Mouse (Mus musculus) mouse trophoblast stem cell (cell line): ENCODE data around the gene Numb.
"Not testable (repeated sequence)": the region's sequence is repeated elsewhere in the genome, so short reads cannot be mapped to it uniquely, and the experiment has no call there.

Source experiments
- in situ Hi-C, 2 experiments: fragments of 300-500 bp; cut with MseI, MboI; formaldehyde crosslinking; loops; 2 replicates in 1 of 2; 3 replicates in 1 of 2; pipeline ENCODE4 v1.15.1; 2025

Gene Numb

GRCm38 (mm10) chr12:83921535-83922381, at the start of gene Numb:
Gene Numb (minus strand): TSS chr12:83921934.
- in situ Hi-C loops, result no loop called here

GRCm38 (mm10) chr12:83965235-83965634, 43.5 kb upstream of the Numb start:
- in situ Hi-C loops, result no loop called here

- in situ Hi-C loops, result no loop called here
Observed at GRCm38 (mm10) chr12:83958278-83958677, 36.5 kb upstream of the Numb start.

GRCm38 (mm10) chr12:83951711-83952575, 30.2 kb upstream of the Numb start:
- in situ Hi-C loops, result no loop called here

GRCm38 (mm10) chr12:83950840-83951701, 29.3 kb upstream of the Numb start:
- in situ Hi-C loops, result no loop called here

DNA sequence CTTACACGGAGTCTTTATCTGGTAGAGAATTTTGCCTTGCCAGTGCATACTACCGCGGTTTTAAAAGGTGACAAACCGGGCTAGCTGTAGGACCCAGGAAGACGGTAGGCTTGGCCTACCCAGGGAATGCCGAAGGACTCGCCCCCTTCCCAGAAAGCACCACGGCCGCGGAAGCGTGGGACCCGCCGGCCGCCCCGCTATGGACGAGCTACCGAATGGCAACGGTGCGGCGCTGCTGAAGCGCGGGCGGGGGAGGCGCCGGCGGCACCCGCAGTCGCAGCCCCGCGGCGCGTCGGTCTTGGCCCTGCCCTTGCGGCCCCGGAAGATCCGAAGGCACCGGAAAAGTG, 28.7 kb upstream of the Numb start, which contains the start of gene Riox1:
TSS of gene Riox1 (plus strand) at position 116 of the 347 bp plus-strand sequence.
- in situ Hi-C loops, result no loop called here

GRCm38 (mm10) chr12:83949776-83950492, 28.2 kb upstream of the Numb start:
- in situ Hi-C loops, result no loop called here

GRCm38 (mm10) chr12:83949043-83949442, 27.3 kb upstream of the Numb start:
- in situ Hi-C loops, result no loop called here

- in situ Hi-C loops, result no loop called here
Observed at GRCm38 (mm10) chr12:83947260-83947811, 25.6 kb upstream of the Numb start.

- in situ Hi-C loops, result no loop called here
Observed at GRCm38 (mm10) chr12:83941938-83942337, 20.2 kb upstream of the Numb start.

DNA sequence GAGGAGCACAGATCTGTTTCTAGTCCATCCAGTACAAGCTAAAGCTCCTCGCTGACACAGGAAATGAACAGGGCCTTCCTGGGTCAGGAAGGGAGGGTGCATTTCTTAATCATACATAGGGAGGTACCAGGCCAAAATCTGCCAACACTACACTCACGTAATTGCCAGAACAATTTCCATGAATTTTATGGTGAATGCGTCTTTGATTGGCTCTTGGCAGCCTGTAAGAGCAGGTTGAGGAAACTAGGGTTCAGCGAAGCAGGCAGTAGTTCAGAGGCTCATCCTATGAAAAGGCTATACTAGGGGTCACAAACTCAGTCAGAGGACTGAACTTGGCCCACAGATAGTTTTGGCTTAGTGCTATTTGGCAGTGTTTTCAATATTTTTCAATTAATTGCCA, 18.3 kb upstream of the Numb start:
- in situ Hi-C loops, result no loop called here

- in situ Hi-C loops, result no loop called here
Observed at GRCm38 (mm10) chr12:83939332-83939731, 17.6 kb upstream of the Numb start.

GRCm38 (mm10) chr12:83938592-83938991, 16.9 kb upstream of the Numb start:
- in situ Hi-C loops, result not testable (repeated sequence)

DNA sequence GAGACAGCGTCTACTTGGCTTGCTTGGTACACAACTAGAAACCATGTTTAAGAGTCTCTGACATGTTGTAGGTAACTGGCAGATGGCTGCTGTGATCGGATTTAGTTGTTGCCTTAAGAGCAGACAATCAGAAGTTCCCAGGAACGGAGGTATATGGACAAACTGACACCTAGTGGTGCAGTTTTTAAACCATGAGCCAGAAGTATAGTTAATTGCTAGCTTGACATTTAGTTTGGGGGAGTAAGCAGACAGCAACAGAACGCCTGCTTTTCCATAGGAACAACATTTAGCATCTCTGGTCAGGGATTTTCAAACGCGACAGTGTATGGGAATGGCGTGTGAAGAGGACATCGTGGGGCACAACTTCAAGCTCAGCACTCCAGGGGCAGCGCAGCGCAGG, 15.9 kb upstream of the Numb start:
- in situ Hi-C loops, result no loop called here

GRCm38 (mm10) chr12:83929186-83929804, 7.6 kb upstream of the Numb start:
- in situ Hi-C loops, result no loop called here

- in situ Hi-C loops, result no loop called here
Observed at GRCm38 (mm10) chr12:83927747-83928146, 6.0 kb upstream of the Numb start.

DNA sequence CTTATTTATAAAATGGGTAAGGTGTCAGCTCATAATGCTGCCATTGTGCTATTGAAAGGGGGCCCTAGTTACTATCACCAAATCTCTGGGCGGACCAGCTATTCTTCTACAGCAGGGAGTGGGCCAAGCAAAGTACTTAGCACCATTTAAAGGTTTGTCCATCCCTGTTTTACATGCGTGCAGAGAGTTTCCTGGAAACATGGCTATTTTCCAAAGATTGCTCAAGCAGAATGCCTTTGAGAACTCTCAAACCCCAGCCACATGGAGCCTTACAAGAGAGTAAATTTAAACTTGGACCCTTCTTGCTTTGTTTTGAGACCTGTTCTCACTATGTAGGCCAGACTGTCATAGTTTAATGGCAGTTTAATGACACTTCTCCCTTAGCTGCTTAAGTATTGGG, 4.3 kb upstream of the Numb start:
- in situ Hi-C loops, result no loop called here

DNA sequence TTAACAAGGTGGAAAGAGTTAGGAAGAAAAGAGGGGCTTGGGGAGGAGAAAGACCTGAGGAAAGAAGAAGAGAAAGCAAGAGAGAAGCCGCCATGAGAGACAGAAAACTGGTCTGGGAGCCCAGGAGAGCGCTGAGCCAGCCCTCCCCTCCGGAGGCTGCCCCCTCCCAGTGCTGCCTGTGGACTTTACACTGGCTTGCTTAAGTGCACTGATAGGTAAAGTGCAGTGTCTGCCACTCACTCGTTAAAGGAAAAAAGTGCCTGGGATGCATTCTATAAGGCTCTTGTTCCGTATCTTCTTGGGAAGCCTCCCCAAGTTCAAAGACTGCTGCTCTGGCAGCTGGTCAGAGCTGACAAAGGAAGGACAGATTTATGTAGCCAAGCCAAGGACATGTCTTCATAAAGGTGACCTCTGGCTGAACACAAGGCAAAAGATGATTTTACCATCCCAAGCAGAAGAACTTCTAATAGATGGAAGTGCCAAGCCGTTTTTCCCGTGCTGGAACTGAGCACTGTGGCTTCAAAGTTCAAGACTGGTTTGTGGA, 3.5 kb upstream of the Numb start:
- in situ Hi-C loops, result no loop called here

DNA sequence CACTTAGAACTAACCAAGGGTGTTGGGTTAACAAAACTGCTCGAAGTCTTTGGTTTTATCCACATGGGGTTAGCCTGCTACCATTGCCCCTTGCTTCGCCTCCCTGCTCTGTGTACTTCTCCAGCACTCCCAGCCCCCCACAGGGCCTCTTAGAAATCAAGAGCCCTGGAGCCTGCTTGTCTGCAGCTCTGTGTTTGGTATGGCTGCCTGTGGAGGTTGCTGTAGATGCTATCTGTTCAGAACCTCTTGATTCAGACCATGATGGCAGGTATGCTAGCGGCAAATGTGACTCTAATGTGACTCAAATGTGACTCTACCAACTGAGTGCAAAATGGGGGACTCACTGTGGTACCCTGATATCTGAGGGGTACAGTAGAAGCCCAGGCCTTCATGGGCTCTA, 2.6 kb upstream of the Numb start:
- in situ Hi-C loops, result no loop called here

GRCm38 (mm10) chr12:83923486-83923859, 1.7 kb upstream of the Numb start:
- in situ Hi-C loops, result no loop called here
